Mouse (Mus musculus) heart, postnatal 0 days (tissue): ENCODE measurements around the gene Faah. TPM values are rescaled to one million over a fixed set of nuclear protein-coding genes. Genes with fewer than 3 reads are reported as not detected.

Source experiments
- ATAC-seq: fragments of 200-750 bp; cut with Nextera tagmentation; 2 replicates; pipeline ENCODE4 v1.8.0; 2017; ENCODE audit warnings: low read depth, moderate number of reproducible peaks, moderate library complexity; ENCODE audit not compliant: insufficient read depth
- DNase-seq: peaks from one replicate; pipeline ENCODE4 v3.0.0-alpha.2; 2016; ENCODE audit warnings: low spot score
- H3K27ac ChIP-seq: fragments of 300-500 bp; sonication (generic); 2 replicates; pipeline ENCODE4 v1.5.1; 2014; ENCODE audit warnings: low read depth, mild to moderate bottlenecking
- H3K27me3 ChIP-seq: fragments of 300-500 bp; sonication (generic); 2 replicates; pipeline ENCODE4 v1.6.1; 2014; ENCODE audit warnings: low read length, mixed read lengths; ENCODE audit not compliant: control insufficient read depth, insufficient read depth
- H3K36me3 ChIP-seq: fragments of 300-500 bp; sonication (generic); replicated peaks from 2 replicates; pipeline ENCODE4 v1.6.1; 2014; ENCODE audit warnings: low read length, mixed read lengths; ENCODE audit not compliant: control insufficient read depth, insufficient read depth
- H3K4me1 ChIP-seq: fragments of 300-500 bp; sonication (generic); 2 replicates; pipeline ENCODE4 v1.6.1; 2014; ENCODE audit warnings: antibody characterized with exemption; ENCODE audit not compliant: control insufficient read depth, insufficient read depth
- H3K4me2 ChIP-seq: fragments of 300-500 bp; sonication (generic); 2 replicates; pipeline ENCODE4 v1.6.1; 2014; ENCODE audit warnings: low read depth, mild to moderate bottlenecking, low read length, moderate library complexity
- H3K4me3 ChIP-seq: fragments of 300-500 bp; sonication (generic); 2 replicates; pipeline ENCODE4 v1.5.1; 2014; ENCODE audit warnings: low read depth, low read length
- H3K9ac ChIP-seq: fragments of 300-500 bp; sonication (generic); replicated peaks from 2 replicates; pipeline ENCODE4 v1.6.1; 2014; ENCODE audit warnings: low read depth, low read length, mixed read lengths
- H3K9me3 ChIP-seq: fragments of 300-500 bp; sonication (generic); replicated peaks from 2 replicates; pipeline ENCODE4 v1.6.1; 2016; ENCODE audit warnings: low read length; ENCODE audit not compliant: control insufficient read depth
- CTCF ChIP-seq: IDR thresholded peaks from 2 replicates; pipeline ENCODE4 v1.5.1; 2016; ENCODE audit warnings: antibody characterized with exemption, control low read depth, low read depth
- EP300 ChIP-seq: IDR thresholded peaks from 2 replicates; pipeline ENCODE4 v1.6.1; 2016; ENCODE audit warnings: antibody characterized with exemption, low read depth
- WGBS: fragments of 180-500 bp; shearing (Covaris S2); extraction: QIAGEN DNeasy Blood & Tissue Kit; methylation state at CpG from one replicate; pipeline ENCODE4 v1.1.7; 2014; 5-methylcytosine and 5-hydroxymethylcytosine counted together
- polyA plus RNA-seq: library from polyadenylated mRNA; unstranded; fragments of >200 nt; fragmentation: Nextera tagmentation; extraction: Ambion mirVana; gene quantifications from 2 replicates; pipeline ENCODE4 v1.2.1, GENCODE M21; 2015
- total RNA-seq: library from RNA; depleted of rRNA; stranded (reverse); fragments of >200 nt; gene quantifications from 2 replicates; pipeline ENCODE4 v1.2.3, GENCODE M21; 2014; ENCODE audit warnings: low replicate concordance

The Faah gene
- total and polyA plus RNA-seq, 2 experiments from 2014 or later: 0.61 to 0.80 TPM

DNA sequence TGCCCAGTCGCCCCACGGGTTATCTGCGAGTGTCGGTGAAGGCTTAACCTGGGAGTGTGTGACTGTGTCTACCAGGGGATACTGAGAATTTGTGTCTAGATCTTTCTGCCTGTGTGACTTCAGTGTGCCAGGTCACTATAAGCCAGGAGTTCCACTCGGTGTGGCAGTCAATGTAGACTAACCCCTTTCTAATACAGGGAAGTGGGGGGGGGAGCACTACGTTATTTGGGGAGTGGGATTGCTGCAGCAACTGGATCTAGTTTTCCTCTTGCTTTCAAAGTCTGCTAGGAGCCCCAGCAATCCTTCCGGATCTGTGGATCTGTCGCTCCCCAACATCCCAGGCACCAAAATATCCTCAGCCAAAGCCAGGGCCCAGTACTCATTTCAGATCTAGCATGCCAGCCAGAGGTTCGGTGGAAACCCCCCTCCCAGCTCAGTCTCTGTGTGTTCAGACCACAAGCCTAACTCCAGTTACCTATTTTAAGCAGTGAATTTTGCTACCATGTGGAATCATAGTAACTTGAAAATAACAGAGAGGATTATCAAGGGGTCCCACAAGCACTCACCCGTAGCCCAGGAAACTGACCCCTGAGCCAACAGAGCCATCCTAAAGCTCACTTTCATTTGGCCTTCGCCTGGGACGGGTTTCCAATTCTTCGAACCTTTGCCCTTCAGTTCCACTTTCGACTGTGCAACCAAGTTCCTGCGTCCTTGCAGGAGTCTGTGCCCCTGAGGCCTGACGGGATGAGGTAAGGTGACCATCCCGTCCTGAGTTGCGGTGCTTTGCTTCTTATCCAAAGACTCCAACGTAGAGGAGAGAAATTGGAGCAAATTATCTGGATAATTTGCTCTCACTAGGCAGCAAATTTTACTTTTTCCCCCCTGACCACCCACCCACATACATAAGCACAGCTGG is 80.4 kb downstream of the Faah start:
- TF ChIP-seq EP300 (no peak), CTCF (no peak)
- Histone ChIP-seq H3K9me3 (no peaks in the 10 kb centered on the region), H3K27ac (no peak overlapping the region), H3K4me1 (no peaks in the 10 kb centered on the region), H3K27me3 (peaks cover 100% of the 10 kb centered on the region), H3K4me3 (peak overlapping the region; percentile 12), H3K36me3 (no peaks in the 10 kb centered on the region), H3K9ac (no peak overlapping the region), H3K4me2 (peak overlapping the region; percentile 11; the same call in 1 of the 2 replicates)
- no peak for ATAC-seq
- DNase-seq: no peak
- WGBS: 8% methylated on average over 19 of the region's 19 CpGs

DNA sequence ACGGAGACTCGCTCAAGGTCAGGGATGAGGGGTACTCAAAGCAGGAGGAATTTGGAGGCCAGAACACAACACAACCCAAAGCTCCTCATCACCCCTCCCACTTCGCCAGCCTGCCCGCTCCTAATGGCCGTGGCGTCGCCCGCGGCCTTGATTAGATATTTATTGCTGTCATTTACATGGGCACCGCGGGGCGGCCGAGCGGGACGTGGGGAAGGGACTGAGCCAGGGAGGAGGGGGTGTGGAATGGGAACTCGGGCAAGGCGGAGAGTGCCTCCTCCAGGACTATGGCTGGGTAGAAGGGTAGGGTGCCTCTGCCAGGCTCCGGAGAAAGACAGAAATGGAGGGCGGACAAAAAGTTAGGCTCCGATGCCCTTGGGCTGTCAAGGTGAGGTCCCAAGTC is 81.1 kb downstream of the Faah start:
- H3K4me2 ChIP-seq: peak overlapping the region; percentile 11; the same call in 1 of the 2 replicates
- no peak overlapping the region for H3K9ac ChIP-seq
- WGBS: under 1% methylated on average over 20 of the region's 20 CpGs
- TF ChIP-seq CTCF (no peak), EP300 (no peak)
- H3K27me3 ChIP-seq: peaks cover 100% of the 10 kb centered on the region
- no peak overlapping the region for H3K27ac ChIP-seq
- no peaks in the 10 kb centered on the region for H3K36me3 ChIP-seq
- ATAC-seq: no peak; the same call in 1 of the 2 replicates
- DNase-seq: no peak
- H3K4me1 ChIP-seq: no peaks in the 10 kb centered on the region
- H3K4me3 ChIP-seq: peak overlapping the region; percentile 12
- no peaks in the 10 kb centered on the region for H3K9me3 ChIP-seq

GRCm38 (mm10) chr4:115935835-115936581 is 81.7 kb downstream of the Faah start:
- H3K4me2 ChIP-seq: peak overlapping the region; percentile 11; the same call in 1 of the 2 replicates
- no peak for DNase-seq
- under 1% methylated on average over 36 of the region's 36 CpGs for WGBS
- TF ChIP-seq CTCF (no peak), EP300 (no peak)
- H3K4me1 ChIP-seq: no peaks in the 10 kb centered on the region
- H3K9me3 ChIP-seq: no peaks in the 10 kb centered on the region
- H3K27me3 ChIP-seq: peaks cover 100% of the 10 kb centered on the region
- H3K36me3 ChIP-seq: no peaks in the 10 kb centered on the region
- no peak for ATAC-seq
- no peak overlapping the region for H3K9ac ChIP-seq
- H3K4me3 ChIP-seq: peak overlapping the region; percentile 12
- no peak overlapping the region for H3K27ac ChIP-seq

- no peaks in the 10 kb centered on the region for H3K36me3 ChIP-seq
- no peak overlapping the region for H3K4me3 ChIP-seq
- no peak for ATAC-seq
- WGBS: 52% methylated on average over 13 of the region's 13 CpGs
- no peaks in the 10 kb centered on the region for H3K4me1 ChIP-seq
- H3K9me3 ChIP-seq: no peaks in the 10 kb centered on the region
- TF ChIP-seq EP300: no peak
- TF ChIP-seq CTCF: no peak
- no peak overlapping the region for H3K9ac ChIP-seq
- H3K27me3 ChIP-seq: peaks cover 91% of the 10 kb centered on the region
- DNase-seq: no peak
- H3K4me2 ChIP-seq: no peak overlapping the region
- H3K27ac ChIP-seq: no peak overlapping the region
Measured at GRCm38 (mm10) chr4:115931556-115932088, 86.1 kb downstream of the Faah start.

DNA sequence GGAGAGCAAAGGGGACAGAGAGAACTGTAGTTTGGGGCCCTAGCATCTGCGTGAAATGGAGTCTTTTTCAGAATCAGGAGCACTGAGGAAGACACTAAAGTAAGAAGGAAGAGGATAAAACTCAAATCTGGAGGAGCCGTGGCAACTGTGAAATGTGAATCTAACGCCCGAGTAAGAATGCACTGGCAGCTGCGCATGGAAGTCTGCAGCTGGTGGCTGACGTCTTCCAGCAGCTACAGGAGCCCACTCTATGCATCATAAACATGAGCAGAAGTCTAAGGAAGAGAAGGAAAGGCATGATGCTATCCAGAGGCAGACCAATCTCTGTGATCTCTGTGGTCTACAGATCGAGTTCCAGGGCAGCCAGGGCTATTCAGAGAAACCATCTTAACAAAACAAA is 90.1 kb downstream of the Faah start:
- H3K36me3 ChIP-seq: no peaks in the 10 kb centered on the region
- no peak overlapping the region for H3K27ac ChIP-seq
- no peaks in the 10 kb centered on the region for H3K9me3 ChIP-seq
- H3K9ac ChIP-seq: no peak overlapping the region
- 41% methylated on average over 7 of the region's 7 CpGs for WGBS
- ATAC-seq (no peak), DNase-seq (no peak)
- H3K27me3 ChIP-seq: peaks cover 61% of the 10 kb centered on the region
- H3K4me3 ChIP-seq: no peak overlapping the region
- no peaks in the 10 kb centered on the region for H3K4me1 ChIP-seq
- no peak overlapping the region for H3K4me2 ChIP-seq
- TF ChIP-seq EP300: no peak
- no peak for TF ChIP-seq CTCF
